Mouse (Mus musculus): ENCODE data around the gene Mas1.
A peak's percentile ranks its signal among the peaks of the same experiment; 100 is the strongest.

Mas1 gene

DNA sequence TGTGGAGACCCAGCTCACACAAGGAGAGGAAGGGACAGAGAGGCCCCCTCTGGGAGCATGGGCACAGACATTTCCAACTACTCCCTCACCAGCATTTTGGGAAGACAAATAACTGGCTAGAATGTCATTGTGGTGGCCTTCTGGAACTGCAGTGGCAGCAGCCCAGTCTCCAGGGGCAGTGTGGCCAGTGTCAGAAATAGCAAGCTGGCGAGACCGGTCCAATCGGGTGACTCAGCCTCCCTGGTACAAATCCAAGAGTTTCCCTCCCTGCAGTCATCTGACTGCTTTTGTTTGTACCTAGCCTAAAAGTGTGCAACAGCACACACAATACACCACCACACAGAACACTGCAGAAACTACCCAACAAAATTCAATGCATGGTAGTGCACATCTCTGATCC lies 35.7 kb downstream of the Mas1 start:
- DNase-seq (ENCODE audit: low read depth, low spot score): no peak

GRCm38 (mm10) chr17:12830351-12830750 lies 37.6 kb downstream of the Mas1 start:
- no peak for DNase-seq (ENCODE audit: low read depth, low spot score)

DNA sequence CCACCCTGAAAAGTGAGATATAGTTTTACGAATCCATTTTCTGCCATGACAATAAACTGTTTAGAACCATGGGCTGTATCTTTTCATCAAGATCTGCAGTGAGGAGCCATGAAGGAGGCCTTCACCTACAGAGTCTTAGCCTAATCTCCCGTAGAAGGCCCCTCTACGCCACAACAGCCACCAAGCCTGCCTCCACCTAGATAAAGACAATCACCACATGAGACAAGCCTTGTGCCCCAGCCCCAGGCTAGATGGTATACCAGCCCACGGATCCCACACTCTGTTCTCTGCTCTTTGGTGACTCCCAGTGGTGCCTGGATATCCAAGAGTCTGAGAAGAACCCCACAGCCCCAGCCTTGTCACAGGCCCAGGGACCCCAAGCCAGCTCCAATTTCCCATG lies 52.1 kb downstream of the Mas1 start:
- no peak for DNase-seq (ENCODE audit: low read depth, low spot score)

DNA sequence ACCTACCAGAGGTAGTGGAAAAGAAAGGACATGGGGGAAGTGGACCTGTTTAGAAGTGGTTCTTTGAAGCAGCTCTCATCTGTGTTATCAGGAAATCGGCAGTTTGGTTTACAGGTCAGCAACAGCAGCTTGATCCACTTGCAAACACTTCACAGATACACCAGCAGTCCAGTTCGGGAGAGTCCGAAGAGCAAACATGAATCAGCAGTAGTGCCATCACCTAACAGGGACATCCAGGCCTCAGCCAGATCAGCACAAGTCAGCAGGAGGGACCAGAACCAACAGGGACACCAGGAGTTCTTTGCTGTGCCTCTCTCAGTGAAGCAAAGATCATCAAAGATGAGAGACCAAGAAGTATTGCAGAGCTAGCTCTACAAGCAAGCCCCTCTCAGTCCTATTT lies 53.4 kb downstream of the Mas1 start:
- DNase-seq (ENCODE audit: low read depth, low spot score): no peak

DNA sequence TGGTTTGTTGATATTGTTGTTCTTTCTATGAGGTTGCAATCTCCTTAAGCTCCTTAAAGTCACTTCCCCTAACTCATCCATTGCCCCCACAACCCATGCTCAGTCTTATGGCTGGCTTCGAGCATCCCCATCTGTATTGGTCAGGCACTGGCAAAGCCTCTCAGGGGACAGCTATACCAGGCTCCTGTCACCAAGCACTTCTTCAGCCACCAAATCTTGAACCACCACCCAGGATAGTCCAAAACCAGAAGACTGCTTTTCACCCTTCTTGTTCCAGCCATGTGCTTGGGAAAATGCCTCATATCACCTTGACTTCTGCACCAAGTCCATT lies 57.0 kb downstream of the Mas1 start:
- DNase-seq (ENCODE audit: low read depth, low spot score): no peak

- DNase-seq (ENCODE audit: low read depth, low spot score): peak; percentile 36
Measured at GRCm38 (mm10) chr17:12810103-12810972, 57.6 kb downstream of the Mas1 start.

DNA sequence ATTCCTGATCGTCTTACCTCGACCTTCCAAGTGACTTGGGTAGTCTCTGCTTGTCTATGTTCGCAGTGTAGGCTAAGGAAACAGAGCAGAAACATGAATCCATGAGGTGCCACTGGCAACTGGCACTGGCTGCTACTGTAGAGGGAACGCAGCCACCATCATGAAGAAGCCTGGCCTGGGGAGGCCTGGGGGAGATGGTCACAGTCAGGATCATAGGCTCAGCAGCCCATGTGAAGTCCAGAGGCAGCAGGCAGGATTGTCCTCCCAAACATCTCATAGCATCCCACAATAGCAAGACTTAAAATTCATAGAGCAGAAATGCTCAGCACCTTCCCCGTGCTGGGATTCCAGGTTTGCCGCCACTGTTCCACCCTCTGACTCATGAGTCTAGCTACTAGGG lies 59.1 kb downstream of the Mas1 start:
- DNase-seq (ENCODE audit: low read depth, low spot score): no peak

DNA sequence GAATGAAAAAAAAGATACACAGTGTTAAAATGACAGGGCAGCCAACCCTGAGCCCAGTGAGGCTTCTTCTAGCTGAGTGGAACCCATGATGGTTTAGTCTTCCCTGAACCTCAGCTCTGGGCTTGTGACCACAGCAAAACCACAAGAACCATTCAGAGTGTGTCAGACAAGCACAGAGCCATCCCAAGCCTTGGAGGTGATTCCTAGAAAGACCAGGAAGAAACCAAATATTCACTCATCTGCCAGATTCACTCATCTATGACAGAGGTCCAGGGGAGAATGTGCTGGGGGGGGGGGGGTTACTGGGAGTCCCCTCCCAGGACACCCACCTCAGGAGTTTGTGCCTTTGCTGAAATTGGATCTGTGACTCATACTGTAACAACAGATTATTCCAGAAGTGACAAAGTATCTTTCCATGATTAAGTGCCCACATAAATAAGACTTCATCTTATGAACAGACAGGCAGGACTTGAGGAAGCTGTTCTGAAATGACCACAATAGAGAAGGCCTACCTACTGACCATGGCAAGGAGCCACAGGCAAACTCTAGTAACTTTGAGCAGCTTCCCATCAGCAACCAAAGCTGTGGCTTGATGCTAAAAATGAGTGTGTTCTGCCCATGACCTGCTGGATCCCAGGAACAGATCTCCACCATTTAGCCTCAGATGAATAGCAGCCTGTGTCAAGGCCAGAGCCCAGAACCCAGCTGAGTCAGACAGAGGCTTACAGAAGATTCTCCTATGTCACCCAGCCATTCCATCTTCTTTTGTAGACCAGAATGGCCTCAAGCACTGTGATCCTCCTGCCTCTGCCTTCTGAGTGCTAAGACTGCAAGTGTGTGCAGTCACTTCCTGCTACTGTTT lies 63.1 kb downstream of the Mas1 start:
- DNase-seq (ENCODE audit: low read depth, low spot score): no peak

DNA sequence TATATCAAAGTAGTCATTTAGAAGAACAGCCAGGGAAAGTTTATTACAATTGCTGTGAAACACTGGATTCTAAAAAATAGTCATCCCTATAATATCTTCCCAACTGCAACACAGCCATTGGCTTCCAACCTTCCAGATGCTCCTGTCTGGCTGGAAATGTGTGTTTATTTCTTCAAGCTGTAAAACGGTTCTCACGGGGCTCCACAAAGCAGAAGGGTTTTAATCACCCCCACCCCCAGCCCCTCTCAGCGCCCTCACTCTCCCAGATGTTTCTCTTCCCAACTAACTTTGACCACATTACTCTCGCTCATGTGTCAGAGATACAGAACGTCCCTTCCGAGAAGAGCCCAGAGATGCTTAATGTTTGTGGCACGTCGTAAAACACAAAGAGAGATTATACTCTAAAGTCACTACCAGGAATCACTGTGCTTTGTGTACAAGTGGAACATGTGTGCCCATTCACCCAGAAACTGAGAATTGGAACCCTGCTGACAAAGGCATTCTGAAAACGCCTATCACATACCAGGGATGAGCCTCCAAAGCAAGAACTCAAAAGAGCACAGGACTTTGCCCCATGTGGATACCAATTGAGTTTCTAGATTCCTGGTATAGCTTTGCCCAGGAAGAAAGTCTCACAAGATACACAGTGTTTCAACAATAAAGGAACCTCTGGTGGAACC lies 65.9 kb downstream of the Mas1 start:
- no peak for DNase-seq (ENCODE audit: low read depth, low spot score)

DNA sequence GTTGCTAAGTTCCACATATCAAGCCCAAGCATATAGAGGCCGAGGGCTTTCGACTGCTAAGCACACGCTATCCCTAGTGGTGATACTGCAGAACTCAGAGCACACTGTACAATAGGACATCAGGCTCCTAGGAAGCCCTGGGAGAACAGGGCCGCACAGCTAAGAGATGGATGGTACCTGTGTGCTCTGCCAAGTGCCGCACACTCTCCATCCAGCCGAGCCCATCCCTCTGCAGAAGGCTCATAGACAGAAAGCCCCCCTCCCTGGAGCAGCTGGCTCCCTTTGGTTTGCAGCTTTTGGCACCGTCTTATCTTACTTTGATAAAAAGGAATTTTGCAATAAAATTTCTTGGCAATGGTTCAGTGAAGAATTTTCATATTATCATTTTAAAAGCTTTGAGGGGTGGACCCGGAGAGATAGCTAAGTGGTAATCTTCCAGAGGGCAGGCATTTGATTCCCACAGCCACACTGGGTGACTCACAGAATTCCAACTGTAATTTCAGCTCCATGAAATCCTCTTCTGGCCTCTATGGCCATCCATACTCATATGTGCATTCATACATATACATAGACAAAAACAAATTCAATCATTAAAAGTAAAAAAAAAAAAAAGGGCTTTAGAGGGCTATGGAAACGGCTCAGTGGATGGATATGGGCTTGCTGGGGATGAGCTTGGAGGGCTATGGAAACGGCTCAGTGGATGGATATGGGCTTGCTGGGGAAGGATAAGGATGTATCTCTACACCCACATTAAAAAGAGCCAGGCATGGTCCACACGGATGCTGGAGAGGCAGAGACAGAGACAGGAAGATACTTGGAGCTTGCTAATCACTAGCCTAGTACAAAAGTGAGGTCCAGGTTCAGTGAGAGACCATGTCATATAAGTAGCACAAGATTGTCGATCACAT lies 68.3 kb downstream of the Mas1 start:
- no peak for DNase-seq (ENCODE audit: low read depth, low spot score)

GRCm38 (mm10) chr17:12798571-12798970 lies 69.4 kb downstream of the Mas1 start:
- no peak for DNase-seq (ENCODE audit: low read depth, low spot score)

DNA sequence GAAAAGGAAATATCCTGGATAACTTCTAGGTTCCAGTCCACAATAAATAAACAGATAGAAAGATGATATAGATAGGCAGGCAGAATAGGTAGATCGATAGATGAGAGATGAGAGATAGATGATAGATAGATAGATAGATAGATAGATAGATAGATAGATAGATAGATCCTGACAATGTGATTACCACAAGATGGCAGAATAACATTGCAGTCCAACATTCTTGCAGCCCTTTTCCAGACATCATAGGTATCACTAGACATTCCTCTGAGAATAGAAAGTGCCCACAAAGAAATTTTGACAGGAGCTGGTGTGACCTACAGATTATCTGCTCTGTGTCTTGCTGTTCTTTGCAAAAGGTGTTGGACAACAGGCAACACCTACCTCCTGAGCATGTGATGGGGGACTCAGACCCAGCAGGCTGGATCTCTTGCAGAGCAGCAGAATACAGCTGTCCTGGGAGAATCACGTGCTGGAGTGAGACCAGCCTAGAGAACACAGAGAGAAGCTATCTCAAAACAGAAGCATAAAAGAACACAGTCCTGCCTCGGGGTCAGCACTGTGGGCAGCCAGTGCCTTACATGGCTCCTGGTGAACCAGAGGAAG lies 70.4 kb downstream of the Mas1 start:
- DNase-seq (ENCODE audit: low read depth, low spot score): no peak

DNA sequence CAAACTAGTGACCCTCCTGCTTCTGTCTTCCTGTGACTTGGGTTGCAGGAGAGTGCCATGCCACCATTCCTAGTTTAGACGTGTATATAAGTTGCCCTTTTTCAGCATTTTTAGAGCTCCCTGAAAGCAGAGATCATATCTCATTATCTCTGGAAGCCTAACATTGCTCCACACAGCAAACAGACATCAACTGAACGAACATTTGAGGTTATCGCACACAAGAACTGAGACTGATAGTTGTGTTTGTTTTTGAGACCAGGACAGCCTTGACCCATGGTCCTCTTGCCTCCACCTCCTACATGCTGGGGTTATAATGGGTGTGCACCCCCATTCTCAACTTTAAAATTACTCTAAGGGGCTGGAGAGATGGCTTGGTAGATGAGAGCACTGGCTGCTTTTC lies 71.3 kb downstream of the Mas1 start:
- DNase-seq (ENCODE audit: low read depth, low spot score): no peak

- no peak for DNase-seq (ENCODE audit: low read depth, low spot score)
Measured at GRCm38 (mm10) chr17:12793660-12794406, 74.1 kb downstream of the Mas1 start.

- DNase-seq (ENCODE audit: low read depth, low spot score): no peak
Measured at GRCm38 (mm10) chr17:12792422-12793206, 75.3 kb downstream of the Mas1 start.

DNA sequence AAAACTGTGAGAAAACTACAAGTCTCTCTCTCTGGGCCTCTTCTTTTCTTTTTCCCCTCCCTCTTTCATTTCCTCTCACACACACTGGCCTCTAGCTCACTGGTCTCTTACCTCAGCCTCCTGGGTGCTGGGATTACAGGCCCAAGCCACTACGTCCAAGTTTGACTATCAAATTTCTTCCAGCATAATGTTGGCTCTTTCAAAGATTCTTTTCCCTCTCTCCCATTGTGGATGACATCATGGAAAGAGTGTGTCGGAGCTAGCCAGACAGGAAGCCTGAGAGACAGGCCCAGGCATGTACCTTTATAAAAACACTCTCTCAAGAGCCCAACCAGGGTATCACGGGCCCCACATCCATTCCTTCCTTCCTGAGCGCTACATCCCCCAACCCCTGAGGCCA lies 76.5 kb downstream of the Mas1 start:
- DNase-seq (ENCODE audit: low read depth, low spot score): no peak

GRCm38 (mm10) chr17:12791079-12791406 lies 76.9 kb downstream of the Mas1 start:
- no peak for DNase-seq (ENCODE audit: low read depth, low spot score)

Data from retina, postnatal 7 days (tissue).